Mouse (Mus musculus): ENCODE measurements around the gene Auts2.

Auts2 gene

DNA sequence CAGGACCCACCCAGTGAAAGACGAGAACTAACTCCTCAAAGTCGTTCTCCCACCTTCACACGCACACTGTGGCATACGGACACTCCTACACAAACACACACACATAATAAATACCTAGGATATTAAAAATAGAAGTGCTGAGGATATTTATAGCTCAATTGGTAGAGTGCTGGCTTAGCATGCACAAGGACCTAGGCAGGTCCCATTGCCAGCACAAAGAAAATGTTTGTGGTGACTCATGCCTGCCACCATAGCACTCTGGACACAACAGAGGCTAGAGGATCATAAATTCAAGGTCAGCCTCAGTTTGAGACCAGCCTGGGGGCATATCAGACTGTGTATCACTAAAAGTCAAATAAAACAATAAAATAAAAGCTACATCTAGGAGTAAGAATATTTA is 815.2 kb downstream of the Auts2 start:
- CTCF ChIA-PET: no interaction called here

DNA sequence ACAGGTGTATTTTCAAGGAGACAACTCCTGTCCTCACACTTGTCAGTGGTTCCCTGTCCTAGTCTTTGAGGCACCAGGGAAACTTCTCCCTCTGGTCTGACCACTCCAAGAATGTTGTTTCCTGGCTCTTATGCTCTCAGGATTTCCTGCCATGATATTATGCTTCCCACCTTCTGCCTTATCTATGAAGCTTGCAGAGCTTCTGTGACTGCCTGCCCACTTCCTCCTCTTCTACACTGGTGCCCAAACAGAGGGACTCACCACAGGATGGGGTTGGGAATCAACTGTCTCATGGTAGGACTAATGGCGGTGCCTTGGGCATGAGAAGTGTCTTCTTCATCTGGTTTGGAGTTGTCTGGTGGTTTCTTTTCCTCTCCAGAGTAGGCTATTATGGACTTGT is 818.6 kb downstream of the Auts2 start:
- CTCF ChIA-PET: no interaction called here

DNA sequence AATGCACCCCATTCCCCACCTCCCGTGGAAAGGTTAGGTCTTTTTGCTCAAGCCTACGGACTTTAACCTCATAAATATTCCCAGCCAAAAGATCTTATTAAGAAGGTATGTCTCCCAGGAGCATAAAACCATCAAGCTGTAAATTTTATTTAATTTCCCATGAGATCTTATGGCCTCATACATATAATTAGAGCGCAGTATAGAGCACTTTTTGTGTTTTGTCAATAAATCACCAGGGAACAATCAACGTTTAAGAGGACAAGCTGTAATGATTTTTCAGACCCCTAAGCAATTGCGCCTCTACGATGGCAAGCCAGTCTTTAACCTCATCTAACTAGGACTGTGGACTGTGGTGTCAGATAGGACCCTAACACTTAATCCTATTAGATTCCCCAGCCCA is 820.4 kb downstream of the Auts2 start:
- CTCF ChIA-PET: no interaction called here

DNA sequence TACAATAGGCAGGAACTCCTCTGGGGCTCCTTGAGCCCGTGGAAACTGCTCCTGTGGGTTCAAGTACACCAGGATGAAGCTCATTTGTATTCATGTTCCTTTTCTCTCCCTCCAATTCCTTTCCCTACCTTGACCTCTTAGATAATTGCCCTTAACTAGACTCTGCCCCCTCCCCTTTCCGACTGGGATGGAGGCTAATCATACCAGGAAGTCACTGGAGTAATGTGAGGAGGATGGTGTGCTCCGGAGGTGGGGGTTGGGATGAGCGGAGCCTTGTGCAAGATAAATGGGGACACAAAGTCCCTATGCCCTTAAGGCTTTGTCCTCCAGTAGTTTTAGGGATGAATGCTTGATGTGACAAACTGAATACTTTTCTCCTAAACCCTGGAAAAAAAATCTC is 820.8 kb downstream of the Auts2 start:
- CTCF ChIA-PET: no interaction called here

DNA sequence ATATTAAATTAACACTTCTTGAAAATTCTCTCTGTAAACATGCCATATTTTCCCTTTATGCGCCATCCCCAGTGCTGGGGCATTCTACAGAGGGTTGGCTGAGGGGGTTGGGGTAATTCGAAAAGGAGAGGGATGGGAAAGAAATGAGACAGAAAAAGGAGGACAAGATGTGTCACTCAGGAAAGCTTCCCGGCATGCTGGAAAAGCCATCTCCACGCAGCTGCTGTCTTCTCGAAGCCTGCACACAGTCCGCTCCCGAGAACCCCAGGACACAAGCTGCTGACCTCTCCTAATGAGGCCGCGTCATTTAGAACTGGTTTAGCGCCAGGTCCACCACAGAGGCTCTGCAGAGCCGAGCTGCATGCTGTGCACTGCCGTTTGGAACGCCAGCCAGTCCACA is 825.1 kb downstream of the Auts2 start:
- CTCF ChIA-PET: interaction anchor here (0.5 kb wide), 1 partner anchor 58 kb away, joined by 3 read pairs; no protein-coding TSS in a partner anchor

DNA sequence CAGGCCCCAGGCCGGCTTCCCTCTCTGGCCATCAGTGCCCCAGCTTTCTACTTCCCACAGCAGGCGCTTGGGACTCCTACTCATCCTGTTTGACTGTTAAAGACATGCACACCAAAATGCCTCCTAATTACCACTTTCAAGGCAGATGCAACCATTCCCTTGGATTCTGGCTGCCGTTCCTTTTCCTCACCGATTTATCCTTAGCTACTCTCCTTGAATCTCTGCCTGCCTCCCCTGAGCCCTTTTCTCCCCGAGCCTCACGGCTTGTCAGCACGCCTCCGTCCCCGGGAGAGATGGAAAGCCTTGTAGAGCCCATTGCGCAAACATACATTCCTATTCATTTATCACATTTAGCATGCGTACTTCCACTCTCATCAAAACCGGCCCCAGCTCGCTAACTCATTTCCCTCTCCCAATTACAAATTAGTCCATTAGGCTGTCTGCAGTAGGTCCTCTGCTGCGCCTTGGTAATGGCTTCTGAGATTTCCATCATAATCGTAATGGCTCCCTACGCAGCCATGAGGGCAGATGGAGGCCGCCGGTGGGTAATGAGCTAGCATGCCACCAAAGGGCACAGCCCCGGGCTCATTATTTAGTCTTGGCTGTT is 825.7 kb downstream of the Auts2 start:
- CTCF ChIA-PET: no interaction called here

GRCm38 (mm10) chr5:131714979-131715378 is 828.2 kb downstream of the Auts2 start:
- CTCF ChIA-PET: no interaction called here

GRCm38 (mm10) chr5:131712441-131712840 is 830.7 kb downstream of the Auts2 start:
- CTCF ChIA-PET: no interaction called here

- CTCF ChIA-PET: no interaction called here
Observed at GRCm38 (mm10) chr5:131711474-131712129, 831.5 kb downstream of the Auts2 start.

- CTCF ChIA-PET: no interaction called here
Observed at GRCm38 (mm10) chr5:131710735-131711473, 832.2 kb downstream of the Auts2 start.

GRCm38 (mm10) chr5:131707471-131707870 is 835.7 kb downstream of the Auts2 start:
- CTCF ChIA-PET: no interaction called here

GRCm38 (mm10) chr5:131703729-131704128 is 839.4 kb downstream of the Auts2 start:
- CTCF ChIA-PET: no interaction called here

DNA sequence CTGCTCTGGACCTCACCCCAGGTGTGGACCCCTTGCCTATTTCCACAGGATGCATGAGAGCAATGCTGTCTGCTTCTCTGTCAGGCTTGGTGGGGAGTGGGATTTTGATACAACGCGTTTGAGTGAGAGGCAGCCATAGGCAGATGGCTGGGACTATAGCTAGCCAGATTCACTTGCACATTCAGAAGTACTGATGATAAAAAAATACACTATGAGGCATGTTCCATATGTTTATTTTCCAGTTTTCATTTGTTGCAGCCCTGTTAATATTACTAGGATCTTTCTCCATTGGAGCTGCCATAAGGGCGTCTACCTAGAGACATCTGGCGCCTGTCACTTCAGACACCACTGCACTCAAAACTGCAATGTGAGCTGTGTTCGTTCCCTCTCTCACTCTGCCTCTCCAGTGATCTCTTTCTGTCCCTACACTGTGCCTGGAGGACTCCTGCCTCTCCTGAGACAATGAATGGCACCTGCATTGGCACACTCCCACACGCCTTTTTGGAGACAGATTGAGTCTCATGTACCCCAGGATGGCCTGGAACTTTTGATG is 840.2 kb downstream of the Auts2 start:
- CTCF ChIA-PET: no interaction called here

DNA sequence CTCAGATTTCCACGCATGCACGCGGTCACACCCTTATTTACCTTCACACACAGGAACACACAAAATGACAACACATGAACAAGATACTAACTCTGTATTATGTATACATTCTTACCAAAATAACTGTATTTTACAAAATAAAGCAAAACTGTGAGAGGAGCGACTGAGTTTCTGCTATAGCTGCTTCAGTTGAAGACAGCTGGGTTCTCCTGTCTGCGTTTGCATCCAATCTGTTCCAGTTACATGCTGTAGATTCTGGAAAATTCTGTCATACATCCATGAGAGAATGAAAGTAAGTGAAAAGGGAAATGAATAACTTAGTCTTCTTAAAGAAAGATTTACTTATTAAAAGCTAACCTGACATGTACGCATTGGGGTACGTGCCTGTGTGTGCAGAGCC is 844.2 kb downstream of the Auts2 start:
- CTCF ChIA-PET: no interaction called here

DNA sequence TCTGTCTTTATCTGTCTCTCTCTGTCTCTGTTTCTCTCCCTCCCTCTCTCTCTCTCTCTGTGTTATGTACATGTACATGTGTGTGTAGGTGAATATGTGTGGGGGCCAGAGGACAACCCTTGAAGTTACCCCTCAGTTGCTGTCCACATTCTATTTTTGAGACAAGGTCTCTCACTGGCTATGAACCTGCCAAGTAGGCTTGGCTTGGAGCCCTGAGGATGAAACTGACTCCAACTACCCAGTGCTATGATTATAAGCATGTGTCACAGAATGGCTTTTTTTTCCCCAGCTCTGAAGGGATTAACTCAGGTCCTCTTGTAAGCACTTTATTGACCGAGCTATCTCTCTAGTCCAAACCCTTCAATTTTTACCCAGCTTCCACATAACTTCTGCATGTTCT is 852.4 kb downstream of the Auts2 start:
- CTCF ChIA-PET: no interaction called here

DNA sequence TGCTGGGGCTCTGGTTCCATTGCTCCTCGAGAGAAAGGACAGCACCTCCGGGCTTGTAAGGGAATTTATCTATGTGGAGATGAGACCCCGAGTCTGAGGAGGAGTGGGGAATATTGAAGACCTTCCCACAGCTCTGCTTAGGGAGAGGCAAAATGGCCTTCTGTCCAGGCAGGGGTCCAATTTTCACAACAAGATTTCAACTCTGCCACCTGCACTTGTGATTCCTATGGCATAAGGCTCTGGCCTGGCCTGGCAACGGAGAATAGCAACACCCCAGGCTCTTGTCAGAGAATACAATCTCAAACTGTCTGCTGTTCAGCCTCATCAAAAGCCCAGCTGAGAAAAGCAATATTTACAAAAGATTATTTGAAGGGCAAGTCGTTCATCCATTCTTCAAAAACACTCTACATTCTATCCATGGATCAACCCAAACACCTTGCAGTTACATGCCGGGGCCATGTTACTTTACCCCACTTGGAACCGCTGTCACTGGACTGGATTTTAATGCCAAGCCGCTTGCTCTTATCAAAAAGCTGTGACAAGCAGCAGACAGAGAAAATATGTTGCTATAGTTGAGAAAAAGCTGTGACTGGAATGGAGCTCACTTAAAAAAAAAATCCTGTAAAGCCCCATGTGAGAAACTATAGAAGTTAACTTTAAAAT is 856.1 kb downstream of the Auts2 start:
- CTCF ChIA-PET: no interaction called here

- CTCF ChIA-PET: no interaction called here
Observed at GRCm38 (mm10) chr5:131680127-131680845, 862.9 kb downstream of the Auts2 start.

DNA sequence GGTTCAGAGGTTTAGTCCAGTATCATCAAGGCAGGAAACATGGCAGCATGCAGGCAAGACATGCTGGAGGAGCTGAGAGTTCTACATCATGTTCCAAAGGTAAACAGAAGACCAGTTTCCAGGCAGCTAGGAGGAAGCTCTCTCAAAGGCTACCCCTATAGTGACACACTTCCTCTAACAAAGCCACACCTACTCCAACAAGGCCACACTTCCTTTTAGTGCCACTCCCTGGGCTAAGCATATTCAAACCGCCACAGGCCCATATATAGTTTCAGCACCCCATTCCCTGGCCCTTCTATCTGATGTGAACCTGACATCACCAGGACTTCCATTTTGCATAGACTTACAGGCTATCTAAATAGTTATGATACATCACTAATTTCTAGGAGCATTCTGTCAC is 863.6 kb downstream of the Auts2 start:
- CTCF ChIA-PET: no interaction called here

- CTCF ChIA-PET: no interaction called here
Observed at GRCm38 (mm10) chr5:131677518-131677917, 865.6 kb downstream of the Auts2 start.

GRCm38 (mm10) chr5:131673696-131674095 is 869.4 kb downstream of the Auts2 start:
- CTCF ChIA-PET: no interaction called here

DNA sequence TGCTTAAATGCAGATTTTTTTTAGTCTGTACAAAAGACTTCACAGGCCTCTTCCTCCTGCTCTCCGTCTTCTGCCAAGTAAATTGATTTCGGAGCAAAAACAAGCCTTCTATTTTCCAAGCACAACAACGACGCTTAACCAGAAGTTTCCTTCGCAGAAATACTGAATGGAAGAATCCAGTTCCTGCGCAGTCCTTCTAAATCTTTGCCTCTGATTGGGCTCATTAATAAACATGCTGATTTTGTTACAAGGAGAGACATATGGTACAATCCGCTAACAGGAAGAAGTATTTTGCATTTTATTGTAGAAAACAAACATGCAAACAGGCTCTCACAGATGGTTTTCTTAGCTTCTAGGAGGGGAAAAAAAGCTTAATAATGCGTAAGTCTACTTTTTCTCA is 878.1 kb downstream of the Auts2 start:
- CTCF ChIA-PET: no interaction called here

- CTCF ChIA-PET: no interaction called here
Observed at GRCm38 (mm10) chr5:131664657-131665056, 878.5 kb downstream of the Auts2 start.
